Mouse (Mus musculus) MEL (cell line): ENCODE results near the gene Rph3al.

Experiments
- CTCF ChIP-seq, 3 experiments: IDR thresholded peaks in 2 of 3; conservative IDR thresholded peaks in 1 of 3; 2 replicates each; pipeline ENCODE4 v1.5.1; 2011 to 2012; ENCODE audit warnings: low read length in 3 of 3, low read depth in 2 of 3, mild to moderate bottlenecking in 2 of 3, improper control_type of control experiment in 1 of 3, inconsistent platforms in 1 of 3, mixed read lengths in 1 of 3, moderate library complexity in 1 of 3; ENCODE audit not compliant: control insufficient read depth in 1 of 3, insufficient read depth in 1 of 3, poor library complexity in 1 of 3, severe bottlenecking in 1 of 3
- ELF1 ChIP-seq: IDR thresholded peaks from 2 replicates; pipeline ENCODE4 v1.6.1; 2014; ENCODE audit warnings: low read depth, mild to moderate bottlenecking, inconsistent platforms, low read length, improper control_type of control experiment, moderate library complexity
- GATA1 ChIP-seq: IDR thresholded peaks from 2 replicates; pipeline ENCODE4 v1.6.1; 2011; ENCODE audit warnings: low read depth, low read length, improper control_type of control experiment
- MEF2A ChIP-seq: IDR thresholded peaks from 2 replicates; pipeline ENCODE4 v1.6.1; 2014; ENCODE audit warnings: low read depth, mild to moderate bottlenecking, inconsistent platforms, low read length, improper control_type of control experiment; ENCODE audit not compliant: poor library complexity, insufficient replicate concordance, severe bottlenecking; ENCODE audit errors: extremely low read depth
- MYB ChIP-seq: IDR thresholded peaks from 2 replicates; pipeline ENCODE4 v1.6.1; 2011; ENCODE audit warnings: mild to moderate bottlenecking, low read depth, low read length, improper control_type of control experiment
- POLR2A ChIP-seq, 2 experiments: IDR thresholded peaks; 2 replicates each; pipeline ENCODE4 v1.6.1; 2011 to 2012; ENCODE audit warnings: low read length in 2 of 2, mild to moderate bottlenecking in 2 of 2, control low read depth in 1 of 2, improper control_type of control experiment in 1 of 2, low read depth in 1 of 2, moderate library complexity in 1 of 2; ENCODE audit not compliant: control insufficient read depth in 1 of 2, insufficient read depth in 1 of 2, poor library complexity in 1 of 2

- TF ChIP-seq CTCF (IDR thresholded peaks at IDR 0.05 in 2 of 3, conservative IDR thresholded peaks at IDR 0.05 in 1 of 3; ENCODE audit: control insufficient read depth in 1 of 3, insufficient read depth in 1 of 3, low read depth in 2 of 3, low read length in 3 of 3, poor library complexity in 1 of 3, severe bottlenecking in 1 of 3) (no peak), MYB (no peak), ELF1 (no peak), POLR2A (IDR thresholded peaks at IDR 0.05; ENCODE audit: control insufficient read depth in 1 of 2, insufficient read depth in 1 of 2, low read depth in 1 of 2, low read length in 2 of 2, poor library complexity in 1 of 2) (no peak), GATA1 (no peak), MEF2A (no peak)
These were observed 127.7 kb downstream of the Rph3al start for GRCm38 (mm10) chr11:75810526-75810925.
